Mouse (Mus musculus): ENCODE measurements around the gene Camta2.

Gene Camta2

DNA sequence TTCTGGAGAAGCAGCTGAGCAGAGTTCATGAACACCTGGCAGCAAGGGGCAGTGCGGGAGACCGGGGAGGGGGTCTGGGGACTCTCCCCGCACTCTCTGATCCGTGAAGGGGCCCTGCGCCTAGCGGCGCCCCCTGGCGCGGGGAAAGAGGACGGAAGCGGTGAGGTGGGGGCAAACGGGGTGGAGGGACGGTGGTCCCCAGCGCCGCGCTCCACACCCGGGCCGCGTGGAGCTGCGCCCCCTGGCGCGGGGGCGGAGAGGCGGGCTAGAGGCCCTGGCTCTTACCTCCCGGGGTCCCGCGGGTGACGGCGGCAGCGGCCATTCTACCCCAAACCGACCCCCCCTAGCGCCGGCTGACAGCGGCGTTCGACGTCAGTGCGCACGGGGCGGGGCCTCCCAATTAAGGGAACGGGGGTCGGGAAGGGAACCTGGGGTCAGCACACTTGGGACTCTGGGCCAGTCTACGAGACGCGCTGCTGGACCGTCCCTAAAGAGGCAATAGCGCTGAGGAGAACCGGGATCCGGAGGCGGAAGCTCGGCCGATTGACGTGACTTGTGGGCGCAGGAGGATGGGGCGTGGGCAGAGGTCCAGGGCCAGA is at the start of gene Camta2:
Gene Camta2 (minus strand): TSS at position 505 of the 599 bp plus-strand sequence.
- peak; percentile 97 to 98 for DNase-seq

DNA sequence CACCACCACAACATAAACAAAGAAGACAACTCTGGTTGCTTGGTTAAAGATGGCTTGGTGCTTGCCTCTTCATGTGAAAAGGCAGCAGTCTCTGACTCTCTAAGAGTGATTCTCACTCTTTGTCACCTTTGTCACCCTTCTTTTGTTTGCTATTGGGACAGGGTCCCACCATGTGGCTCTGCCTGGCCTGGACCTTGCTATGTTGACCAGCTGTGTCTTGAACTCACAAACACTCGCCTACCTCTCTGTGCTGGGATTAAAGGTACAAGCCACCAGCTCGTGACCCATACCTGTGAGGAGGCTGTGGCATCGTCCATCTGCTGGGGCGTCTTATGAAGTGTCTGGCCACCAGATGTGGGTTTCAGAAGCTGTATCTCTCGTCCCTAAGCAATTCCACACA is 45.4 kb upstream of the Camta2 start:
- no peak for DNase-seq

DNA sequence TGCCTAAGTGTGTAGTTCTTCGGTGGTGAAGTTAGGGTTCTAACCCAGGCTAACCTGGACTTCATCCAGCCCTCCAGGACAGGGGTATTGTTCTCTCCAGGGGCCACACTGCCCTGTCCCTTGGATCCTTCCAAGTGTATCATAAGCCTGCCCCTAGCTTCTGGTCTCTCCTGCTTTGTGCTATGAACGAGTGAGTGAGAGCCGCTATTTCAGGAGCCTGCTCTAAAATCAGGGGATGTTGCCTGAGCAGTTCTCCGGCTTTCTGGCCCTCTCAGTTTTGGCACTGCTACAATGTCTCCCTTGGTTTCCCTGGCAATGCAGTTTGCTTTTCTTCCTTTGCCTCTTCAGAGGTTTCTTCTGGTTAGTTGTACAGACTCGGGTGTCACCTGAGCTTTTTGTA is 43.3 kb upstream of the Camta2 start:
- peak; percentile 52 to 66 for DNase-seq

DNA sequence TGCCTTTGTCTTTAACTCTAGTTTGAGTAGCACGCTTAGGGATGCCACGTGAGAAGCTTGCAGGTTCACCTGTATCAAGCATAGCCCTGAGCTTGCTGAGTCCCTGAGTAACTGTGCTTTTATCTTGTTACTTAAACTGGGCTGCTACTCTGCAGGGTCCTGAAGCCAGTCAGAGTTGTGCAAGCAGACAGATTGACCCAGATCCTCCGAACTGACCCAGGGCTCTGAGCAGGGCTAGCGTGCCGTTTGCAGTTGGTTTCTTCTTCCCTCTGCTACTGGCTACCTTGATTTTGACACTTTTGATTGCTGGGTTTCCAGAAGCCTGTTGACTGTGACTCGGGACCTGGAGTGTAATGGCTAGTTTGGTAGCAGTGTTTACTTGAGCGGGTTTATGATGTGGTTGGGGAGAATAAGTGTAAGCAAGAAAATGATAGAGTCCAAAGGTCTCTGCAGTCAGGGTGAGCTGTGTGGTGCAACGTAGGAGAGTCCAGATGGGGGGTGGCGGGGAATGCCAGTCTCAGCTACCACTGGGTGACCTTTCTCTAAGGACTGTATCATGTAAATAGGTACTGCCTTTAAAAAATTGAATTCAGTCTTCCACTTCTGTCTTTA is 42.6 kb upstream of the Camta2 start:
- no peak for DNase-seq

DNA sequence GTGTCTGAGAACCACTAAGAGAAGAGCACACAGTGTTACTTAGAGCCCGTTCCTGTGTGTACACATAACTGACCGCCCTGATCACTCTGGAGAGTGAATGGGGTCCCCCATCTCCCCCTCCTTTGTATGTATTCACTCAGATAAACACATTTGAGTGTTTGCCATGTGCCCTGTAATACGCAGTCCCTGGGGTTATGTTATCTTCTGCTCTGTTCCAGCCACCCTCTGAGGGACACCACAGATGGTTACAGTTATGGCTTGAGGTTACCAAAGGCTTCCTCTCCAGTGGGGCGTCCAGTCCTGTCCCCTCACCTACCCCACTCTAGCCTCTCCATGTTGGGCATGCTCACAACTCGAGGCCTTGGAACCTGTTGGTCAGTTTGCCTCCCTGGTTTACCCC is 39.5 kb upstream of the Camta2 start:
- no peak for DNase-seq

DNA sequence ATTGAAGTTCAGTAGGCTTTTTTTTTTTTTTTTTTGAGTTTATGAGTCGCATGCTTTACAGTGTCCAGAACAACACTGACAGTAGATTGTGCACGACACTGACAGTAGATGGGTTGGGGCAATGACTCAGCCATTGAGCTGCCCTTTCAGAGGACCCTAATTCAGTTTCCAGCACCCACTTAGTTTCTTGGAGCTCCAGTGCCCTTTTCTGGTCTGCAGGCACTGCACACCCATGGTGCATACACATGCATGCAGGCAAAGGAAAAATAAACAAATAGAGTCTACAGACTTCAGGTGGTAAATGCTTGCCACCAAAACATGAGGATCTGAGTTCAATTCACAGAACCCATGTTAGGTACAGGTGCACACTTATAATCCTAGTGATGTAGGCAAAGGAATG is 38.7 kb upstream of the Camta2 start:
- DNase-seq: no peak

DNA sequence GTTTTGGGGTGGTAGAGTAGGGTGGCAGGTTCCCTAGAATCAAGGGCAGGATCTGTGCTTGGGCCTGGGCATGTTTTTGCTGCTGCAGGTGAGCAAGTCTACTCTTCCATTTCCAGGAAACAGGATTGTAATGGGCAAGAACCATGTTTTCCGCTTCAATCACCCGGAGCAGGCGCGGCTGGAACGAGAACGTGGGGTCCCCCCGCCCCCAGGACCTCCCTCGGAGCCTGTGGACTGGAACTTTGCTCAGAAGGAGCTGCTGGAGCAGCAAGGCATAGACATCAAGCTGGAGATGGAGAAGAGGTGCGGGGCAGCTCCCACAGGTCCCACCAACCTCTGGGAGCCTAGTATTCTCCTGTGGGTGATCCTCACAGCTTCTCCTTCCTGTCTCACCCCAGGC is 36.8 kb upstream of the Camta2 start:
- no peak for DNase-seq

DNA sequence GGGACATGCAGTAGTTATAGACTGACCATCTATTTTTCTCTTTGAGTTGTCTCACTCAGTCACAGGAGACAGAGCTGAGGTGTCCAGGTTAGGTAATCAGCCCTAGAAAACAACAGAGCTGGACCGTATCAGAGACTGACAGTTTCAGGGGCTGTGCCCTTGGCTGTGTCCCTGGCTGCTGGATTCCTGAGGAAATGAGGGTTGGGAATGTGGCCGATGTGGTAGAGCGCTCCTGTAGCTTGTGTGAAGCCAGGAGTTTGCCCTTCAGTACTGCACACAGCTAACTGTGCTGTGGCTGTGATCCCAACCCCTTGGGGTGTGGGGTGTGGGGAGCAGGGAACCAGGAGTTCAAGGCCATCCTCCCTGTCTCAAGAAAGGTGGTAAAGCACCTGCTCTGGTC is 33.2 kb upstream of the Camta2 start:
- DNase-seq: no peak

DNA sequence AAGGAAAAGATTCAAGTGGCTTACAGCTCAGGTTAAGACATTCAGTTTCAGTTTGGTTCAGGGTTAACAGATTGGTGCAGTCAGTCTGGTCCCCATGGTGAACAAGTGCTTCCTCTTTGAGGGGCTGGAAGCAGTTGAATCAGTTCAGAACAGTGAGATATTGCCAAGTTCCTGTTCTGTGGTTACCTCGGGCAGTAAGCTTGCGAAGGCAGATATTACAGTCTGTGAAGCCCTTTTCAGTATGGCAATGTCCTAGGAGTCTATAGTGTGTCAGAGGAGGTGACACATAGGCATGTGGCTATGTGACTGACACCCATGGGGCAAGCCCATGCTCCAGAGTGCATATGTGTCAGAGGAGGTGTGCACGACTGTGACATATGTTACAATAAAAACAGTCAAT is 32.7 kb upstream of the Camta2 start:
- DNase-seq: no peak

DNA sequence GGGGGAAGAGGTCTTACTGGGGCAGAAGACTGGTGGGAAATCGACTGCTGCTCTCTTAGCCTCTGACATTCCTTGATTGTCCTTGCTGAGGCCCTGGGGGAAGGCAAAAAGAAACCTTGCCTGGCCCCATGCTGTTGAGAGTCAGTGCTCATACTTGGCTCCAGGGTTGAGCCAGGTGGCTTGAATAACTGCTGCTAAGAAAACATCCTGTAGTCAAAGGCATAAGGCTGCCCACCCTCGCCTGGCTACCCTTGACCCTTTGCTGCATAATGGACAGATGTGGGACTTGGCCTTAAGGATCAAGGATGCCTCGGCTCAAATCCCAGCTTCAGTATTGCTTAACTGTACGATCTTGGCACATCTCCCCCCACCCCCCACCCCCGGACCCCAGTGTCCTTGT is 30.6 kb upstream of the Camta2 start:
- no peak for DNase-seq

DNA sequence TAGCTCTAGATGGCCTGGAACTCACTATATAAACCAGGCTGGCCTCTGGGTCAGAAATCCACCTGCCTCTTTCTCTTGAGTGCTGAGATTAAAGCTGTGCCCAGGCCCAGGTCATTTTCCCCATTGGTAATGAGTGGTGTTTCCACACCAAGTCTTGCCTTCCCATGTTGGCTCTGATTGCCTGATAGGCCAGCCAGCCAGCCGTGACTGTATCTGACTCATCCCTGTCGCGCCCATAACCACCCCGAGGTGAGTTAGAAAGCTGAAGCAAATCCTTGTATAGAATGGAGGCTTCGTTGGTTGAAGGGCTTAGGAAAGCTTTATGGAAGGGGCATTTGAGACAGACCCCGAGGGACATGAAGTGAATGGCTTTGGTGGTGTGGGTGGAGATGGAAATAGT is 27.9 kb upstream of the Camta2 start:
- DNase-seq: no peak

DNA sequence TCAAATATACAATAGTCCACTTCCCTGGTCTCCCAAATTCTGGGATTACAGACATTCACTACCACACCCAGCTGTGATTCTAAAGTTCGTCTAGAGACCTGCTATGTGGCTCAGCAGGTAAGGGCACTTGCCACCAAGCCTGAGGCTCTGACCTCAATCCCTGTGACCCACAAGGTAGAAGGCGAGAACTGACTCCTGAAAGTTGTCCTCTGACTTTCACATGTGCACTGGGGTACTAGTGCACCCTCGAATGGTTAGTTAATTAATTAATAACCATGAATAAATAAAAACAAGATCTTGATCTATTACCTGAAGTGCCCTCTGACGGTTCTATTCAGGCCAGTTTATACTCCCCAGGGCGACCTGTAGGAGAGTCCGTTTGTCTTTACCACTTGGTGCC is 25.3 kb upstream of the Camta2 start:
- no peak for DNase-seq

DNA sequence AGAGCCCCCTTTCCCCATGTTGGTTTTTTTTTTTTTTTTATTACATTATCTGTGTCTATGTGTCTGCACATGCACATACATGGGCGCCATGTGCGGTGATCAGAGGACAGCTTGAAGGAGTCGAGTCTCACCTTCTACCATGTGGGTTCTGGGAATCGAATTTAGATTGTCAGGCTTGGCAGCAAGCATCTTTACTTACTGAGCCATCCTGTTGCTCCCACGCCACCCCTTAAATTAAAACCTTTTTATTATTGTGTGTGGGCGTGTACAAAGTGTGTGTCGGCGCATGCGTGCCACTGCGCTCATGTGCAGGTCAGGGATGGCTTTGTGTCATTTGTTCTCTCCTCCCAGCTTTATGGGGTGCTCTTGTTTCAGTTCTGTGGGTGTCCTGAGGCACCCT is 23.1 kb upstream of the Camta2 start:
- no peak for DNase-seq

DNA sequence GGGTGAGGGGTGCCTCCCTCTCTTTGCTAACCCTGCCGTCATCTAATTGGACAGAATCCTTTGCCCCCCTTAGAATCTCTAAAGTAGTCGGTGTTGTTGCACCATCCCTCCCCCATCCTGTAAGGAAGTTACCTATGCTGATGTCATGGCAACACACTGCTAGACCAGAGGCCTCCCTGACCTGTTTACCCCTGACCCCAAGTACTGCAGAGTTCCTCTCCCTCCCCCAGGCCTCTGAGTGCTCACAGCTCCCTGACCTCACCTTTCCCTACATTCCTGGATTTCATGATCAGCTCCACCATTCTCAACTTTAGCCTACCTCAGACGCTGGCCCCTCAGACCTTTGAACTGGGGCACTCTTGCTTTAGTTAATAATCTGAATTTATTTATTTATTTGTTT is 18.2 kb upstream of the Camta2 start:
- DNase-seq: no peak

DNA sequence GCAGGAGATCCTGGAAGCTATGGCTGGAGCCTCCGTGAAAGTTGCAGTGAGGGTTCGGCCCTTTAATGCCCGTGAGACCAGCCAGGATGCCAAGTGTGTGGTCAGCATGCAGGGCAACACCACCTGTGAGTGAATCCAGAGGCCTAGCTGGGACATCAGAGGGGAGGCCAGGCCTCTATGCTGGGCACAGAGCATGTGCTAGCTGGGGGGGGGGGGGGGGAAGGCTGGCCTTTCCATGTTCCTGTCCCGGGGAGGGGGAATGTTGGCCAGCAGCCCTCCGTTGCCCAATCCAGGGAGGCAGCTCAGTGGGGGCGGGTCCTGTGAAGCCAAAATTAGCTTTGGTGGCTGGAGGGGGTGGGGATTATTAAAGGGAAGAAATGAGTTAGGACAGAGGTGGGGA is 14.9 kb upstream of the Camta2 start:
- peak; percentile 23 to 47 for DNase-seq

DNA sequence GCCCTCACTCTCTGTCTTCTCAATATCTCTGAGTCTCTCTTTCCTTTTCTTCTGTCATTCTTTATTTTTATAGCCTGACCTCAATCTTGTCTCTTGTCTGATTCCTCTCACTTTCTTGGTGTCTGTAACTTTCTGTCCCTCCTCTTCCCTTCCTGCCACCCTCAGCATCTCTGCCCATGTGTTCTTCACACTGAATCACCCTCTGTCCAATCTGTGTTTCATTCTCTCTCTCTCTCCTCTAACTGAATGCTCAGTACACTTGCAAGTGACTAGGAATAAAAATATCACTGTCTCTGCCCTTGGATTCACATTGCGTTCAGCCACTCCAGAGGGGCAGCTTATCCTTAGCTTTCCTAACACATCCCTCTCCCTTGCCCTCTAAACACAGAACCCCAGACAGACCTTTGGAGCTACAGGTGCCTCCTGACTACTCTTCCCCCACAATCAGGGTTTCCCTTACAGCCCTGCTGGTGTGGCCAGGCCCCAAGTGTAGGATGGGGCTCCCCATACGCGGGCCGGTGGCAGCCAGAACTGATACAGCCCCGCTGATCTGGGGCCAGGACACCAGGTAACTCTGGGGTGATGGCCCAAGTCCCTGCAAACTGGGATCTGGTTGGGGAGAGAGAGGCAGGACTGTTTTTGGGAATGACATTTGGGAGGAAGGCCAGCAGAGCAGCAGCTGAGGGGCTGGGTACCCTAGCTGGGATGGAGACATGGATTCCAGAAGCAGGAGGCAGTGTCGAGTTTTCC is 14.3 kb upstream of the Camta2 start:
- DNase-seq: peak in 1 of 2 experiments; percentile 12

DNA sequence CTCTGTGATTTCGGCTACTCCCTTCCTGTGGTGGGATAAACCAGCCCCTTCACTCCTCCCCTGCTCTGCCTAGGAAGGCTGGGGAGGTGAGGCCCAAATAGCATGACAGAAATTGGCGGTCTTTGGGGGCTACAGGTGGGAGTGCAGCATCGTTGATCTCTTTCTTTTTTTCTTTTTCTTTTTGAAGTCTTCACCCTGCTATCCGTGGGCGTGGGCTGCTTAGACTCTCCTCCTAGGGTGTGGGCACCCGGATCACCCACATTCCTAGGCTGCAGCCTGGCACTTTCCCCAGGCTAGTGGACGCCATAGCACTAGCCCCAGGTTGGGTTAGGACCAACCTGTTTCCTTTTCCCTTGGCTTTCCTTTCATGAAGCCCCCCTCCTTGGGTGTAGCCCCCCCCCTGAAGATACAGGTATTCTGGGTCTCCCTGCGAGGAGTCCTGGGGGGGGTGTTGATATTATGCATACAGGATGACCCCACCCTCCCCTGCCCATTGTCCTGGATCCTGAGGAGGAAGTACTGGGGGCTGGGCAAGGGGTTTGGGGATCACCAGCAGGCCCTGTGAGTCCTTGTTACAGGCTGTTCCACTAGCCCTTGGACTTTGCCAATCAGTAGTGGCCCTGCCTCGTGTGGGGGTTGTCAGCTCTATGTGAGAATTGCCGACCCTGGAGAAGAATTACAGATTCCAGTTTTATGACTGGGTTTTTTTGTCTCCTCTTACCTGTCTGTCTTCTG is 13.5 kb upstream of the Camta2 start:
- peak in 1 of 2 experiments; percentile 28 for DNase-seq

DNA sequence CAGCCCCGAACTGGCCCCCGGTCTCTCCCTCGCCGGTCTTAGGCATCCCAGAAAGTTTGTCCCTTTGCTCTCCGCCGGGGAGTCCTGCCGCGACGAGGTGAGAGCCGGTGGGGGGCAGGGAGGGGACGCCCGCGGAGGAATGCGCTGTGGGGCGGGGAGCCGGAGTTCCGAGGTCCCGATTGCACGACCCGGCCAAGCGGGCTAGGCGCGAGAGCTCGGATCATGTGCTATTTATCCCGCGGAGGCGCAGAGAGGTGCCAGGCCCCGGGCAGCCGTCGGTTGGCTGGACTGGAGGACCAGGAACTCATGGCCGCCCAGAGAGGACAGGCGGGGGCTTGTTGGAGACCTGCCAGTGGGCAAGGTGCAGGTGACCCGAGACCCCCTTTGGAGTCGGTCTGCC is 12.7 kb upstream of the Camta2 start:
- peak; percentile 75 to 77 for DNase-seq

DNA sequence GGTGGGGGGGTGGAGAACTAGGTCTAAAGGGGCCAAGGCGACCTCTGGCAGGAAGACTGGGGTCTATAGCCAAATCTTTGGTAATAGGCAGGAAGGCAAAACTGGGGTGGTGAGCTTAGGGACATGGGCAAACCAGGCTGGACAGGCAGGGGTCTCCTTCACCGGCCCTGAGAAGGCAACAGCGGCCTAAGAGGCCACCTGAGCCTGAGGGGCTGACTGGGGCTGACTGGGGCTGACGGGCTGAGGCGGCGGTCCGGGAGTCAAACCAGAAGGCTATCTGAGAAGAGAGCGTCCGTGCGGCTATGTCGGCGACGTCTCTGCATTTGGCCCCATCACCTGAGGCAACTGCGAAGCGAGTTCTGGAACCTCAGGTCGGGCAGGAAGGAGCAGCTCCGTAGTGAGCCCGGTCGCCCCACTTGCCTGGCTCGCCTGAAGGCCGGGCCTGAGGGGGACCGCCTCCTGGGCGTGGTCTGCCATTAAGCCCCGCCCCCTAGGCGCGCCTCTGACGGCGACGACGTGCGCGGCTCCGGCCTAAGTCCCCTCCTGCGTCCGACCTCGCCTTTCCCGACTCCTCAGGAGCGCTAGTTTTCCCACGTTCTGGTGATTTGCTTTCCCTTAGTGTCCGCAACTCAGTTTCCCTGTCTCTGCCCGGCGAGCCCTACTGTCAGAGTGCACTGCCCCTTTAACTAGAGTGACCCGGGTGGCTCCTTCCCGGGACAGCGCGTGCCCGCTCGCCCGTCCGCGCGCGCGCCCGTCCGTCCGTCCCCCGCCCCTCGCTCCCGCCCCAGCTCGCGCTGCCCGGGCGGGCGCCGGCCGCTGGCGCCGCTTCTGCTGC is 12.0 kb upstream of the Camta2 start, which contains the start of the genes Inca1 and Kif1c:
Gene Inca1 (minus strand): TSS at position 434 of the 835 bp plus-strand sequence.
Gene Kif1c (plus strand): TSS at position 827 of the 835 bp plus-strand sequence.
- peak; percentile 99 for DNase-seq

DNA sequence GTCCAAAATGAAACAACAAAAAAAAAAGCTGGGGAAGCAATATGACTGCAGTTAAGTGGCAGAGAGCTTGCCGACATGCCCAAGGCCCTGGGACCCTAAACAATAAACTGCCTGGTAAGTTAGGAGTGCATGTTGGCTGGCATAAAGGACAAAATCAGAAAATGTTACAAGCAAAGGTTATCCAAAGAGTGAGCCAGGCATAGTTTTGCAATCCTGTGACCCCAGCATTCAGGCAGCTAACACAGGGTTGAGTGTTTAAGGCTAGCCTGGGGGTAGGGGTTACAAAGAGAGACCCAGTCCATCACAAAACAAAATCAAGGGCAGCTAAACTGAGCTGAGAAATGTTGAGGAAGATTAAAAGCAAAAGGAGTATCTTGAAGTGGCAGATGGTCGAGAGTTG is 11.1 kb upstream of the Camta2 start:
- DNase-seq: no peak

DNA sequence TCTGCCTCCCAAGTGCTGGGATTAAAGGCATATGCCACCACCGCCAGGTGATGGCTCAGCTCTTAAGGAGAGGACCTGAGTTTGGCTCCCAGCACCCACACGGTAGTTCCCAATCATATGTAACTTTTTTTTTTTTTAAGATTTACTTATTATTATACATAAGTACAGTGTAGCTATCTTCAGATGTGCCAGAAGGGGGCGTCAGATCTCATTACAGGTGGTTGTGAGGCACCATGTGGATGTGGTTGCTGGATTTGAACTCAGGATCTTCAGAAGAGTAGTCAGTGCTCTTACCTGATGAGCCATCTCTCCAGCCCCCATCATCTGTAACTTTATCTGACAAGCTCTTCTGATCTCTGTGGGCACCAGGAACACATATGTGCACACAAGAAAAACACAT is 9.5 kb upstream of the Camta2 start:
- DNase-seq: no peak

DNA sequence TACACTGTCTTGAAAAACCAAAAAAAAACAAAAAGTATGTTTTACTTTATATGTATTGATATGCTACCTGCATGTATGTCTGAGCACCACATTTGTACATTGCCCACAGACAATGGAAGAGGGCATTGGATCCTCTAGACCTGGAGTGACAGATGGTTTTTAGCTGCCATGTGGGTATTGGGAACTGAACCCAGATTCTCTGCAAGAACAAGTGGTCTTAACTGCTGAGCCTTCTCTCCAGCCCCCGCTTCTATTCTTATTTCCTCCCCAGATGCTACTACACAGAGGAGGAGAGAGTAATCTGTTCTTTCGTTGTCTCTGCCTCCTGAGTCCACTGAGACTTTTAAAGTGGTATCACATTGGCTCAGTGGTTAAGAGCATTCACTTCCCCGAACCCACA is 5.6 kb upstream of the Camta2 start:
- DNase-seq: no peak

DNA sequence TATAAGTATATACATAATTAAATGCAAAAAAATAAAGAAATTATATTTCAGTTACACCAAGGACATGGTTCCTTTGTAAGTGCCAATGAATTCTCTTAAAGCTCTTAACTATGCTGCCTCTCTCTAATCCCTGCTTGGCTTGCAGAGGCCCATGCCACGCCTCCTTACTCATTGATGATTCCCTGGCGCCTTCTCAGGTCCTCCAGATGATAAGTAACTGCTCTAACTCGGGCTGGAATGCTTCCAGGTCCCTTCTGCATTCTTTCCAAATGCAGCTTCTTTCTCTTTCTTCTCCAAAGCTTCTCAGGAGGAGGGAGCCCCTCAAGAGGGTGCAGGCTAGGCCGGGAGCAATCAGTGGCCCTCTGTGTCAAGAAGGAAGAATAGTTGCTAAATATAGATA is 1.7 kb upstream of the Camta2 start:
- DNase-seq: peak; percentile 19 to 27
